Mouse (Mus musculus) spleen, postnatal 4 days (tissue): Measurements from ENCODE around the gene Lexm.
A peak's percentile ranks its signal among the peaks of the same experiment; 100 is the strongest.

Source experiments
- DNase-seq, 2 experiments: peaks; one replicate each; pipeline ENCODE4 v3.0.0; 2022; ENCODE audit warnings: low spot score in 2 of 2

Gene Lexm

DNA sequence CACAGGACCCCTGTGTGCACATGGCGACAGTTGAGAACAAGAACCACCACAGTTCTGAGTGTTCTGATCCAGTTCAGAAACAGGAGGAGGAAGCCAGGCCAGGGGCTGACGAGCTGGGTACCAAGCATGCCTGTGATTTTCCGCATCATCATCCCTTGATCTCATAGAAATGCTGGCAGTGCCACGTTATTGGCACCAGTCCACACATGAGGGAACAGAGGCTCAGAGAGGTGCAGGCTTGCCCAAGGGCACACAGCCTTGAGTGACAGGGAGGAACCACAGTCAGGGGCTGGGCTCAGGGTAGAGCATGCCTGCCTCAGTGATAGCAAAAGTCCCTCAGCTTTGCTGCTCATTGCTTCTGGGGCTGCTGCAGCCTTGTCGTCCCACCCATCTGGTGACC is 10.8 kb upstream of the Lexm start:
- no peak for DNase-seq

DNA sequence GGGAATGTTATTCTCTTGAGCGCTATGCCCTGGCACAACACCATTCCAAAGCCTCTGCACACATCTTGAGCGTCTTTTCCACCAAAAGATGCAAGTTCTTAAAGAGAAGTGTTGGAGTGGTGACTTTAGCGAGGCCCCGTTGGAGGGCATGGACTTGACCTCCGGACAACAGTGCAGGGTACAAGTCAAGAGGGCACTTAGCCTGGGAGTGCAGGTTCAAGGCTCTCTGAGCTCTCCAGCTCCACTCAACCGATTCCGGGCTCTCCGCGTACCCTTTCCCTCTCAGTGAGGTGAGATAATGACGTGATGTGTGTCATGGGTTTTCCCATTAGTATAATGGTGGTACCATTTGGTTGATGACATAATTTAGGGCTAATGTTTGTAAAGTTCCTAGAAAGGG is 7.2 kb upstream of the Lexm start:
- no peak for DNase-seq

DNA sequence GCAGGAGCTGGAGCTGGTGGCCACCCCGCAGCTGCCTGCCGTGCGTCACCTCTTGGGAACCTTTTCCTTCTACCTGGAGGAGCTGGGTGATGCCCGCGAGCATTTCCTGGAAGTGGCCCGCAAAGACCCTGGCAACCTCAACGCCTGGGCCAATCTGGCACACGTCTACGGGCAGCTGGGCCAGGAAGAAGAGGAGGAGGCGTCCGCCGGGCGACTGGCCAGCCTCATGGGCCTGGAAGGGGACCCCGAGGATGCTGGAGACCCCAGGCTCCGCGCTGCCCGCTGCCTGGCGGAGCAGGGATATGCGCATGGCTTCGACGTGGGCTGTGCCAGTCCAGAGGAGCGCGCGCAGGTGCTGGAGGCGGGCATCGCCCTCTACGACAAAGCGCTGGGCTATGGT is 5.7 kb upstream of the Lexm start:
- no peak for DNase-seq

GRCm38 (mm10) chr4:106622030-106622493 is 5.0 kb upstream of the Lexm start, which contains the start of gene Ttc22:
Gene Ttc22 (plus strand): TSS chr4:106622432.
- DNase-seq, result no peak

GRCm38 (mm10) chr4:106621428-106621827 is 4.4 kb upstream of the Lexm start:
- DNase-seq, result no peak

DNA sequence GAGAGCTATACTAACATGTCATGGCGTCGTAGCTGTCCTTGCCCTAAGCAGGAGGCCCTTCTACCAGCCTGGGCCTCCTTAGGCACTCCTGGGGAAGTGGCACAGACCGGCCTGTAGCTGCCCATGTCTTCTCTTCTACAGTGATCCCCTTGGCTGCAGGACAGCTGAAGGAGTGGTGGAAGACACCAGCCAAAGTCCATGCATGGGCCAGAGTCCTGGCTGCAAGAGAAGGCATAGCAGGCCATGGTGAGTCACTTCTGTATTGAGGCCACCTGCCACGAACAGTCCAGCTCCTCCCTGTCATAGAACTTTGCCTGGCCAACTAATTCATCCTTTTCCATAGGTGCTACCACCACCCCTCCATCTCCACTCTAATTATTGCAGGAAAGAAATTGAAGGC is 1.9 kb upstream of the Lexm start:
- DNase-seq, result no peak

DNA sequence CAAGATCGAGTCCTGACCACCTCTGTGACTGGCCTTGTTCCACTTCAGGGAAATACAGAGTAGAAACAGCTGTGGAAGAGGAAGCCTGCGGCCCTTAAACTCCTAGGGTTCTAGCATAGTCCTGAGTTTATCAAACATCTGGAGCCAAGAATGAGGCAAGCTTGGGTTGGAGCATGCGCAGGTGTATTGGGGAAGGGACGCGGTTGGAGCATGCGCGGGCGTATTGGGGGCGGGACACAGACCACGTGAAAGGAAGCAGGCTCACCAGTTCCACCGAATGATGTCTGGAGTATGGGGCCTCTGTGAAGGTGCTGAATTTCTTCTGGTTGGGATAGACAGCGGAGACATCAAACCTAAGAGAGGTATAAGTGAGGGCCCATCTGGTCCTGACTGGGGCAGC is 1.4 kb downstream of the Lexm start:
- DNase-seq, result no peak

DNA sequence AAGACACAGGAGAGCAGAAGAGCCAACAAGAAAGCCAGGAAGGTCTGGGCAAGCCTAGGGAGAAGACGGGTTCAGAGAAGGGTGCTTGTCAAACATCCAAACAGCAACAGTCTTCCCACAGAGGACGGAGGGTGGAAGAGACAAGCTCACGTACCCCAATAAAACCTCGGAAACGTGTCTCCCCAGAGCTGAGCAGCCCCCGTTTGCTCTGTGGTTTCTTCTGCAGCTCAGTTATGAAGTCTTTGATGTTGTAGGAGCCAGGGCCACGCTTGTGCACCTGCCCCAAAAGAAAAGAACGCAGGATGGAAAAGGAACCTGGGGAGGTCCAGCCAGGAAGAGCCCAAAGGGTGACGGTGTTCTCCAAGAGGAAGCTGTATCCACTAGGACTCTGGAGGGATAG is 2.2 kb downstream of the Lexm start:
- DNase-seq, result no peak

DNA sequence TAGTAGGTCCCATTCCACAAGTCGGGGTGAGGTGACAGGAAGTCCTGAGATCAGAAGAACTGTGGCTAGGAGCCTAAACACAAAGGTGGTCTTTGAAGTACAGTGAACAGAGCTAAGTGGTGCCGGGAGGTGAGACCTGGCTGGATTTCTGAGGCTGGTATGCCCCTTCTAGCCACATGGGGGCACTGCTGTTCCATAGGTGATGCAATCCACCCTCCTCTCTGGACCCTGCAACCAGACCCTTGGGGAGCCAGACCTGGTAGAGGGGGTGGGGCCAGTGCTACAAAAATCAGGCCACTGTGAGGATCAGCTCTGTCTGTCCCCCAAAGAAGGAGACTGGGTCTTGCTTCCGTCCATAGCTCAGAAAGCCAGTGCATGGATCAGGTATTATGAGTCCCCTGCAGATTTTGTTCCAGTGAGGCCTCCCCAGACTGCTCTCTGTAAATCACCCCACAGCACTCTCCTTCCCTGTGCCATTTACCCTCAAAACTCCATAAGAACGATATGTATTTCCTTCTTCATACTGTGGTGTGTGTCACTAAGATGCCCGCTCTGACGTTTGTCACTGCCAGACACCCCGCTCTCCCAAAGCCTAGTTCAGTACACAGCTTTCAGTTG is 2.8 kb downstream of the Lexm start:
- peak; percentile 55 to 80 for DNase-seq

DNA sequence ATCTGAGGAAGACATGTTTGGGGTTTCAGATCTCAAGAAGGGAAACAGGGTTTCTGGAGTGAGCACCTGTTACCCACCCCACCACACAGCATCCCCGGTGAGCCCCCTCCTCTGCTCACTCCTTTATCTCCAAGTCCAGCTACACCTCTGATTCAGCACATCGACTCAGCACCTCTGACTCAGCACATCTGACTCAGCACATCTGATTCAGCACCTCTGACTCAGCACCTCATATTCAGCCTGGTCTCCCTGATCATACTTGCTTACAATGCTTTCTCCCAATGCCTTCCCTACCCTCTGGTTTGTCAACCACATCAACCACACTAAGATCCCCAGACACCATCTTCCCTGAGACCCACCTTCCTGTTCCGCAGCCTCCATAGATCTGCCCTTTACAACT is 3.5 kb downstream of the Lexm start:
- no peak for DNase-seq

DNA sequence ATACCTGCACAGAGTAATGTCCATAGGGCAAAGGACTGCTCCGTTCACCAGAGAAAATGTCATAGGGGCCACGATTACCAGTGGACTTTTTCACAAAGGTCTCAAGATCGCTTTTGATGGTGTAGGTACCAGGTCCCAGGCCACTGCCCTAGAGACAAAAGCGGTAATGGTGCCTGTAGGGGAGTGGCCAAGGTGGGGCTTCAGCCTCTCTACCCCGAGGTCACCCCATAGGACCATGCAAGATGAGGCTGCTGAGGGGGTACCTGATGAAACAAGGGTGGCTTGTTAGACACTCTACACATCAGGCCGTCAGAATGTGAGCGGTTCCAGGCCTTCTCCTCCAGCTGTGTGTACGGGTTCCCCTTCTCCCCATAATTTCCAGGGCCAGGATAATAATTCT is 3.9 kb downstream of the Lexm start:
- DNase-seq, result no peak

GRCm38 (mm10) chr4:106607905-106608304 is 9.1 kb downstream of the Lexm start:
- no peak for DNase-seq

GRCm38 (mm10) chr4:106606639-106607554 is 10.1 kb downstream of the Lexm start:
- no peak for DNase-seq

DNA sequence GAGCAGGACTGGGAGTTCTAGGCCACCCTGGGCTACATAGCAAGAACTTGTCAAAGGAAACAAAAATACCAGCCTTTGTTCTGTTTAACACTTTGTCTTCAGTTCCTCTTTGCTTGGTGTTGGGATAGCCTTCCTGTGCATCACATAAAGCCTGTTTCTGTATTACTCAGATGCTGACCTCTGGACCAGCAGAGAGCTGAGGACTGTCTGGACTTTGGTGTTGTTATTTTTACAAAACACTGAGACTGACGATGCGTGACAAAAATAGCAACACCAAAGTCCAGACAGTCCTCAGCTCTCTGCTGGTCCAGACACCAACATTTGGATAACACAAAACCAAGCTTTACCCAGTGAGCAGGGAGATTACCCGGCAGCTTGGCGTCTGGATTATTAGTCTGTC is 16.3 kb downstream of the Lexm start:
- no peak for DNase-seq

DNA sequence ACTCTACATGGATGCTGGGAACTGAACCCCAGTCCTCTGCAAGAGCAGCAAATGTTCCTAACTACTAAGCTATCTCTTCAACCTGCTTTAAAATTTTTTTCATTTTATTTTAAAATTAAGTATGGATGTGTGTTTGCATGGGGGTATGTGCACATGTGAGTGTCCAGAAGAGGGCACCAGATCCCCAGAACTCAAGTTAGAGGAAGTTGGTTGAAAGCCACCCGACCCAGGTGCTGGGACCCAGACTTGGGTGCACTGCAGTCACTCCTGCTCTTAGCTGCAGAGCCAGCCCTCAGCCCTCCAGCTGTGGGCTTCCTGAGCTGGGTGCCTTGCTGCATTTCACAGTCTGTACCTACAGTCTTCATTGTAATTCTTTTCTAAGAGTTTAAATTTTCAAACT is 17.6 kb downstream of the Lexm start:
- DNase-seq, result no peak

- no peak for DNase-seq
These were observed 19.3 kb downstream of the Lexm start for GRCm38 (mm10) chr4:106597741-106598140.

- no peak for DNase-seq
These were observed 20.0 kb downstream of the Lexm start for GRCm38 (mm10) chr4:106597055-106597454.

GRCm38 (mm10) chr4:106596200-106596599 is 20.8 kb downstream of the Lexm start:
- DNase-seq, result no peak

GRCm38 (mm10) chr4:106593636-106594035 is 23.4 kb downstream of the Lexm start:
- no peak for DNase-seq

DNA sequence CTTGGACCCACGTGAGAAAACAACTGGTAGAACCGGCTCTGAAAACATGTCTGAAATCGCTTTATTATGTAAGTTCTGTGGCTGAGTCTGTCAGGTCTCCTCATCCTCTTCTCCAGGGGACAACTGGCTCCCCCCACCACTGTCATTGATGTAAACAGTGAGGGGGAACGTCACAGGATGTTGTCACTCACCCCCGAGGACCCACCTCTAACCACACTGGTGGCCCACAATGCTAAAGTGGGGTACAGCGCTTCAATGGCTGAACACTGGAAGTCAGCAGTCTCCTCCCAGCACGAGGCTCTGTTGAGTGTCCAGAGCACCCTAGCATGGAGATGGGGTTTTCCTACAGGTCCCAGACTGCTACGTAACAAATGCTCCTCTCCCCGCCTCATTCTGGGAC is 26.2 kb downstream of the Lexm start:
- DNase-seq, result no peak

DNA sequence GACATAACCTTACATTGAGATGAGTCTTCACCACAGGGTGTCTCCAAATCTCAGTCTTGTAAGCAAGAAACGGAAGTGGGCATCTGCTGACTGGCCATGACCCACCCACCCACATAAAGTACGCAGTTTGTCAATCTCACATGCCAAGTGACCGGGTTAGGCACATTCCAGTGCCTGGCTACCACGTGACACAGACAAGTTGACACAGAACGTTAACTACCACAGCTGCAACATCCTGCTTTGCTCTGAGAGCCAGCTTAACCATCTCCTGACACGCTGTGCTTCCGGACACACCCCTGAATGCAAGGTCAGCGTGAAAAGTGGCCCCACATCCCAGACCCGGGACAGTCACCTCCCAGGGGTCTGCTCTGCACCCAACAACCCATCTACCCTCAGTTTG is 26.9 kb downstream of the Lexm start:
- DNase-seq, result no peak

DNA sequence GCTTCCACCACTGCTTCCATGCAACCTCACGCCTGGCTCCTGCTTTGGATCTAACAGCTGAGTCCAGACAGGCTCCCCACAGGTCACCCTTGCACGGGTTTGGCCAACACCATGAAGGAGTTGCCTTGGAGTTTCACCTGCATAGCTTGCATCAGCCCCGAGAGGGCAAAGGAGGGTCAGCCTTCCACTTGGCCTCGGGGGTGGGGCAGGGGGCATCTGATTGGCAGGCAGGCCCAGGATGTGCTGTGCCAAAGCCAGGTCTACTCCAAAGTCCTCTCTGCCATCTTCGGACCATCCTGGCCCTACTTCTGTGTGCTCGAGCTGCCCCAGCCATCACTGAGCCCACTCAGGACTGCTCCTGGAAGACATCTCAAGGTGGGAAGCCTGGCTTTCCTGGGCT is 30.0 kb downstream of the Lexm start:
- DNase-seq, result no peak

- DNase-seq, result no peak
These were observed 32.4 kb downstream of the Lexm start for GRCm38 (mm10) chr4:106584665-106585064.
